Mouse (Mus musculus): ENCODE measurements around the gene Zc3h13. TPM values are rescaled to one million over a fixed set of nuclear protein-coding genes. Genes with fewer than 3 reads are reported as not detected.

The Zc3h13 gene
- polyA plus RNA-seq, 1 experiment from 2014 or later = 26.5 TPM

DNA sequence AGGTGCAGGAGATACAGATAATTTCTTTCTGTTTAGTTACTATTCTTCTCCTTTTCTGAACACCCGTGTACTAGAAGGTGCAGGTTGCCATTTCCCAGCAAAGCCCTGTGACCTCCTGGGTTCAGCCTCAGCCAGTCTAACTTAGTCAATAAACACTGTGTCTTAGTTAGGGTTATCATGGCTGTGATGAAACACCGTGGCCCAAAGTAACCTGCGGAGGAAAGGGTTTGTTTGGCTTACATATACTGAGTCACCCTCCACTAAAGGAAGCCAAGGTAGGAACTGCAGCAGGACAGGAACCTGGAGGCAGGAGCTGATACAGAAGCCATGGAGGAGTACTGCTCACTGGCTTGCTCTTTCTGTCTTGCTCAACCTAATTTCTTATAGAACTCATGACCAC lies 33.7 kb upstream of the Zc3h13 start:
- Histone ChIP-seq H3K9ac (ENCODE audit: low read depth, low read length) (no peak overlapping the region), H3K27ac (replicated peaks; ENCODE audit: low read depth, low read length) (no peak overlapping the region), H3K36me3 (ENCODE audit: control insufficient read depth, insufficient read depth, low read length) (no peaks in the 10 kb centered on the region), H3K4me3 (ENCODE audit: low read depth, low read length) (no peak overlapping the region), H3K4me1 (ENCODE audit: control insufficient read depth, insufficient read depth, low read length) (no peaks in the 10 kb centered on the region), H3K4me2 (ENCODE audit: low read depth, low read length) (no peak overlapping the region), H3K27me3 (replicated peaks; ENCODE audit: control insufficient read depth, insufficient read depth, low read length) (no peaks in the 10 kb centered on the region), H3K9me3 (ENCODE audit: control insufficient read depth, low read length) (no peaks in the 10 kb centered on the region)
- DNase-seq (ENCODE audit: low spot score) (no peak), ATAC-seq (ENCODE audit: low read depth) (no peak)
- WGBS = 82% methylated on average over 3 of the region's 3 CpGs

- H3K4me3 ChIP-seq (ENCODE audit: low read depth, low read length) = no peak overlapping the region
These were observed 27.7 kb upstream of the Zc3h13 start for GRCm38 (mm10) chr14:75256521-75256920.

DNA sequence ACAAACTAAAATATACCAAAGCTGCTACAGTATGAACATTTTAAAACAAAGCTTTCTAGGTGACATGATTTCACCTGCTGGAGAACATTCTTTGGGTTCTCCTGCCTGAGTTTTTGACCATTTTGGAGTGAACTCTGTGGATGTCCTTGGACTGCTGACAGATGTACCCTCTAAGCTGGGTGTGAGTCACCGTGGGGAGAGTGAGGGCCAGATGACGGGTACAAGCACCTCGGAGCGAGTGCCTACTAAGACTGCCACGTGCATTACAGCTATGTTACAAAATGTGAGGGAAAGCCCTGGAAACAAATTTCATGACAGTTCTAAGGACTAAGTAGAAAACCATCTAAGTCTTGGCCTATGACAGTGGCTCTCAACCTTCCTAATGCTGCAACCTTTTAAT lies 14.6 kb upstream of the Zc3h13 start:
- Histone ChIP-seq H3K36me3 (ENCODE audit: control insufficient read depth, insufficient read depth, low read length) (no peaks in the 10 kb centered on the region), H3K9me3 (ENCODE audit: control insufficient read depth, low read length) (no peaks in the 10 kb centered on the region), H3K27me3 (replicated peaks; ENCODE audit: control insufficient read depth, insufficient read depth, low read length) (no peaks in the 10 kb centered on the region), H3K4me2 (ENCODE audit: low read depth, low read length) (no peak overlapping the region), H3K9ac (ENCODE audit: low read depth, low read length) (no peak overlapping the region), H3K4me1 (ENCODE audit: control insufficient read depth, insufficient read depth, low read length) (no peaks in the 10 kb centered on the region), H3K4me3 (ENCODE audit: low read depth, low read length) (no peak overlapping the region), H3K27ac (replicated peaks; ENCODE audit: low read depth, low read length) (no peak overlapping the region)
- ATAC-seq (ENCODE audit: low read depth) (no peak), DNase-seq (ENCODE audit: low spot score) (no peak)
- WGBS = 89% methylated on average over 5 of the region's 5 CpGs

More at GRCm38 (mm10) chr14:75256521-75256920, 27.7 kb upstream of the Zc3h13 start:
- Histone ChIP-seq H3K9me3 (ENCODE audit: control insufficient read depth, low read length) (no peaks in the 10 kb centered on the region), H3K9ac (ENCODE audit: low read depth, low read length) (no peak overlapping the region), H3K27me3 (replicated peaks; ENCODE audit: control insufficient read depth, insufficient read depth, low read length) (no peaks in the 10 kb centered on the region), H3K4me1 (ENCODE audit: control insufficient read depth, insufficient read depth, low read length) (no peaks in the 10 kb centered on the region), H3K27ac (replicated peaks; ENCODE audit: low read depth, low read length) (no peak overlapping the region), H3K36me3 (ENCODE audit: control insufficient read depth, insufficient read depth, low read length) (no peaks in the 10 kb centered on the region), H3K4me2 (ENCODE audit: low read depth, low read length) (no peak overlapping the region)
- DNase-seq (ENCODE audit: low spot score) (no peak), ATAC-seq (ENCODE audit: low read depth) (no peak)
- WGBS = 43% methylated on average over 5 of the region's 5 CpGs

DNA sequence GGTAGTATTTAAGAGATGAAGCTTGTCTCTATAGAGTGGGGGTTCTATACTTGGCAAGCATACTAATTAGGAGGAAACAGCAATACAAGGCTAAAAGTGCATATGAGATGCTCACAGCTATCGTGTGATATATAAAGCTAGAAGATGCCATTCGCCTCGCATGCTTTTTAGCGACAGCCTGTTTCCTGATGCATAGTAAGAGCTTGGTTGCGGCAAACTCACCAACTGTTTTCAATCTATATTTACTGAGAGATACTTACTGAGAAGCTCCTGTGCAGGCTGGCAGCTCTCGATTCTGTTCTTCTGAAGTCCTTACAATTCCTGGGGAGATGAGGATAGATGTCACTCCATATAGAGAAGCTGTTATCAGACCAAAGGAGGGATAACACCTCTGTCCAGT lies 4.5 kb upstream of the Zc3h13 start:
- DNase-seq (ENCODE audit: low spot score) = no peak
- no peaks in the 10 kb centered on the region for H3K27me3 ChIP-seq (replicated peaks; ENCODE audit: control insufficient read depth, insufficient read depth, low read length)
- no peak overlapping the region for H3K9ac ChIP-seq (ENCODE audit: low read depth, low read length)
- H3K36me3 ChIP-seq (ENCODE audit: control insufficient read depth, insufficient read depth, low read length) = no peaks in the 10 kb centered on the region
- H3K4me2 ChIP-seq (ENCODE audit: low read depth, low read length) = no peak overlapping the region
- WGBS = 89% methylated on average over 6 of the region's 6 CpGs
- 0 out of 2 replicates have a peak, but pooled peaks cover 3% of the 10 kb centered on the region for H3K4me1 ChIP-seq (ENCODE audit: control insufficient read depth, insufficient read depth, low read length)
- no peak overlapping the region for H3K4me3 ChIP-seq (ENCODE audit: low read depth, low read length)
- H3K9me3 ChIP-seq (ENCODE audit: control insufficient read depth, low read length) = no peaks in the 10 kb centered on the region
- no peak for ATAC-seq (ENCODE audit: low read depth)
- H3K27ac ChIP-seq (replicated peaks; ENCODE audit: low read depth, low read length) = no peak overlapping the region

DNA sequence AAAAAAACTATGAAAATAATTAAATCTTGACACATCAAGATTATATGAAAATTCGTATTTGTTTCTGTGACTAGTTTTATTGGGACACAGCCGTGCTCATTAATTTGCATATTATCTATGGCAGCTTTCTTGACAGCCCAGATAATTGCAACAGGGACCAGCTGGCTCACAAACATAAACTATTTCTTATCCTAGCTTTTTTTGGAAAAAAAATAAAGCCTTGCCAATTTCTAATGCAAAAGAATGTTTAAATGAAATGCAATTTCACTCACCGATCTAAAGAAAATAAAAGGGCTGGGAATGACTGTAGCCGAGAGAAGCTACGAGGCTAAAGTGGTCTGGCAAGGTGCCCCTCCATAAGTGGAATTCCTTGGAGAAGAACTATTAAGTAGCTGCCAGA lies 3.8 kb upstream of the Zc3h13 start:
- H3K27me3 ChIP-seq (replicated peaks; ENCODE audit: control insufficient read depth, insufficient read depth, low read length) = no peaks in the 10 kb centered on the region
- H3K9me3 ChIP-seq (ENCODE audit: control insufficient read depth, low read length) = no peaks in the 10 kb centered on the region
- H3K4me2 ChIP-seq (ENCODE audit: low read depth, low read length) = no peak overlapping the region
- H3K9ac ChIP-seq (ENCODE audit: low read depth, low read length) = no peak overlapping the region
- H3K27ac ChIP-seq (replicated peaks; ENCODE audit: low read depth, low read length) = no peak overlapping the region
- peak; percentile 18 for DNase-seq (ENCODE audit: low spot score)
- no peak for ATAC-seq (ENCODE audit: low read depth)
- no peak overlapping the region for H3K4me3 ChIP-seq (ENCODE audit: low read depth, low read length)
- H3K4me1 ChIP-seq (ENCODE audit: control insufficient read depth, insufficient read depth, low read length) = peaks cover 9% of the 10 kb centered on the region
- 60% methylated on average over 5 of the region's 5 CpGs for WGBS
- no peaks in the 10 kb centered on the region for H3K36me3 ChIP-seq (ENCODE audit: control insufficient read depth, insufficient read depth, low read length)

GRCm38 (mm10) chr14:75283609-75284192 lies 472 bp upstream of the Zc3h13 start:
- H3K4me3 ChIP-seq (ENCODE audit: low read depth, low read length) = peak overlapping the region; percentile 99
- DNase-seq (ENCODE audit: low spot score) = no peak
- no peaks in the 10 kb centered on the region for H3K9me3 ChIP-seq (ENCODE audit: control insufficient read depth, low read length)
- ATAC-seq (ENCODE audit: low read depth) = 0 out of 2 replicates have a peak, but pooled peaks have one; percentile 14
- peak overlapping the region; percentile 96 for H3K9ac ChIP-seq (ENCODE audit: low read depth, low read length)
- peak overlapping the region; percentile 86 for H3K27ac ChIP-seq (replicated peaks; ENCODE audit: low read depth, low read length)
- H3K36me3 ChIP-seq (ENCODE audit: control insufficient read depth, insufficient read depth, low read length) = no peaks in the 10 kb centered on the region
- peaks cover 11% of the 10 kb centered on the region for H3K4me1 ChIP-seq (ENCODE audit: control insufficient read depth, insufficient read depth, low read length)
- WGBS = 5% methylated on average over 19 of the region's 19 CpGs
- peak overlapping the region; percentile 77 for H3K4me2 ChIP-seq (ENCODE audit: low read depth, low read length)
- H3K27me3 ChIP-seq (replicated peaks; ENCODE audit: control insufficient read depth, insufficient read depth, low read length) = no peaks in the 10 kb centered on the region

- Histone ChIP-seq H3K9ac (ENCODE audit: low read depth, low read length) (no peak overlapping the region), H3K4me3 (ENCODE audit: low read depth, low read length) (no peak overlapping the region), H3K27me3 (replicated peaks; ENCODE audit: control insufficient read depth, insufficient read depth, low read length) (no peaks in the 10 kb centered on the region), H3K4me1 (ENCODE audit: control insufficient read depth, insufficient read depth, low read length) (no peaks in the 10 kb centered on the region), H3K4me2 (ENCODE audit: low read depth, low read length) (no peak overlapping the region), H3K9me3 (ENCODE audit: control insufficient read depth, low read length) (no peaks in the 10 kb centered on the region), H3K27ac (replicated peaks; ENCODE audit: low read depth, low read length) (no peak overlapping the region), H3K36me3 (ENCODE audit: control insufficient read depth, insufficient read depth, low read length) (no peaks in the 10 kb centered on the region)
- DNase-seq (ENCODE audit: low spot score) = no peak
- 100% methylated on average over 1 of the region's 1 CpGs for WGBS
- ATAC-seq (ENCODE audit: low read depth) = no peak
These were observed 16.9 kb downstream of the Zc3h13 start for GRCm38 (mm10) chr14:75301081-75301480.

GRCm38 (mm10) chr14:75303807-75304206 lies 19.6 kb downstream of the Zc3h13 start:
- Histone ChIP-seq H3K4me2 (ENCODE audit: low read depth, low read length) (no peak overlapping the region), H3K27ac (replicated peaks; ENCODE audit: low read depth, low read length) (no peak overlapping the region), H3K9me3 (ENCODE audit: control insufficient read depth, low read length) (no peaks in the 10 kb centered on the region), H3K36me3 (ENCODE audit: control insufficient read depth, insufficient read depth, low read length) (no peaks in the 10 kb centered on the region), H3K4me3 (ENCODE audit: low read depth, low read length) (no peak overlapping the region), H3K9ac (ENCODE audit: low read depth, low read length) (no peak overlapping the region), H3K27me3 (replicated peaks; ENCODE audit: control insufficient read depth, insufficient read depth, low read length) (no peaks in the 10 kb centered on the region), H3K4me1 (ENCODE audit: control insufficient read depth, insufficient read depth, low read length) (no peaks in the 10 kb centered on the region)
- ATAC-seq (ENCODE audit: low read depth) (no peak), DNase-seq (ENCODE audit: low spot score) (no peak)
- 29% methylated on average over 5 of the region's 5 CpGs for WGBS

- ATAC-seq (ENCODE audit: low read depth) (no peak), DNase-seq (ENCODE audit: low spot score) (peak; percentile 35)
- H3K9ac ChIP-seq (ENCODE audit: low read depth, low read length) = no peak overlapping the region
These were observed 23.7 kb downstream of the Zc3h13 start for GRCm38 (mm10) chr14:75307855-75308254.

More at GRCm38 (mm10) chr14:75307855-75308254, 23.7 kb downstream of the Zc3h13 start:
- H3K27me3 ChIP-seq (replicated peaks; ENCODE audit: control insufficient read depth, insufficient read depth, low read length) = no peaks in the 10 kb centered on the region
- H3K36me3 ChIP-seq (ENCODE audit: control insufficient read depth, insufficient read depth, low read length) = no peaks in the 10 kb centered on the region; the same call in 1 of the 2 replicates
- H3K27ac ChIP-seq (replicated peaks; ENCODE audit: low read depth, low read length) = no peak overlapping the region
- no peak overlapping the region for H3K4me3 ChIP-seq (ENCODE audit: low read depth, low read length)
- no peak overlapping the region for H3K4me2 ChIP-seq (ENCODE audit: low read depth, low read length)
- no peaks in the 10 kb centered on the region for H3K4me1 ChIP-seq (ENCODE audit: control insufficient read depth, insufficient read depth, low read length)
- H3K9me3 ChIP-seq (ENCODE audit: control insufficient read depth, low read length) = no peaks in the 10 kb centered on the region
